Mouse (Mus musculus): ENCODE measurements at regions not wholly inside any gene's neighbourhood (a gene's known extent, or its start where the extent isn't known, plus 50 kb on each side); places are given as distances from the start of the nearest gene placed in this dataset.

DNA sequence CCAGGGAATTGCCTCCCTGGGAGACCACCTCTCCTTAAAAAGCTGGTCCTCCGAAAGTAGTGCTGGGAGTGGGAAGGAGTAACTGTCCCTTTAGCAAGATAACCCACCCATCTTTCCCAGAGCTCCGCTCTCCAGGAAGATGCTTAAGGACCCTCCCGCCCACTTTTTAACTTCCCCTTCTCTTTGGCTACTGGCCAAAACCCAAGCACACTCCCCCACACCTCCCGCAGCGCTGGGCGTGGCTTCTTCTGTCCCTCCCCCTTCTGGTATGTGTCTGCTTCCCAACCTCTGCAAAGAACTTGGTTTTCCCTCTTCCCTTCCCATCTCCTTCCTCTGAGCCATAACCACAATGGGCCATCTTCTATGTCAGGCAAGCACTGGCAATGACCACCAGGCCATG, 85.4 kb downstream of the Rpap3 start:
- ATAC-seq (replicated peaks; ENCODE audit: low FRiP score, poor library complexity, severe bottlenecking) = no peak

DNA sequence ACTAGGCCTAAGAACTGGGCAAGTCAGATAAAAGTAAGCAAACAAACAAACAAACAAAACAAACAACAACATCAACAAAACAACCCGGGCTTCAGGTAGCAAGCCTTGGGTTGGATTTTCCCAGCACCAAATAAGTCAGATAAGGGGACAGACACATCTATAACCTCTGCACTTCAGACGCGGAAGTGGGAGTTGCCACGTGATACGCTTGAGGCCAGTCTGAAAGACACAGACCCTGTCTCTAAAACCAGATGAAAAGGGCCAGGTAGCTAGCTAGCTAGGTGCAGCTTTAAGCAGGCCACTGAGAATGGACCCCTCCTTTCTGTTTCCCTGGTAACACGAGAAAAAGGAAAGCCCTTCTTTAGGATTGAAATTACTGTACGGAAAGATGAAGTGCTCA, 85.9 kb downstream of the Rpap3 start:
- ATAC-seq (replicated peaks; ENCODE audit: low FRiP score, poor library complexity, severe bottlenecking) = no peak

DNA sequence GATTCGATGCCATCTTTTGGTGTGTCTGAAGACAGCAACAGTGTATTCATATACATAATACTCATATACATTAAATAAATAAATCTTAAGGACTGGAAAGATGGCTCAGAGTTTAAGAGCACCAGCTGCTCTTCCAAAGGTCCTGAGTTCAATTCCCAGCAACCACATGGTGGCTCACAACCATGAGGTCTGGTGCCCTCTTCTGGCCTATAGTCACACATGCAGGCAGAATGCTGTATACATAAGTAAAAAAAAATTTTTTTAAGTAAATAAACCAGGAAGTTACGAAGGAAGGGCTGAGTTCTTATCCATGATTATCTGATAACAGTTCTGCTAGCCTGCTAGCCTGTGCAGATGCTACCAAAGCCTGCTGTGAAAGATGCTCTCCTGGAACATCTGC, 93.3 kb downstream of the Rpap3 start:
- ATAC-seq (replicated peaks; ENCODE audit: low FRiP score, poor library complexity, severe bottlenecking) = no peak

DNA sequence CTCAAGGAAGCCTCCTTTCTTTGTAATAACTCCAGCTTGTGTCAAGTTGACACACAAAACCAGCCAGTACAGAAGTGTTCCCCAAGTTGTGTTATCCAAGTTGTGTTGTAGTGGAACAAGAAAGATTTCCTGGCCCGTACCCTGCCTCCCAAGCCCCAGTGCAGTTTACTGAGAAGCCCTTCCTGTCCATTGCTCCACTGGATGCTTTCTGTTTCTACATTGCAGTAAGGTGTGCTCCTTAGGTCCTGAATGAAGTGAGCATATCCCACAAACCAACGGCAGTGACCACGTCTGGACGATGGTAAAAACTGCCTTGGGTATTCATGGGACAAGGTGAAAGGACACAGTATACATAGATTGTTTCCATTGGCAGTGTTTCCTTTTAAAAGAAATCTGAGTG, 94.9 kb downstream of the Rpap3 start:
- ATAC-seq (replicated peaks; ENCODE audit: low FRiP score, poor library complexity, severe bottlenecking) = no peak

DNA sequence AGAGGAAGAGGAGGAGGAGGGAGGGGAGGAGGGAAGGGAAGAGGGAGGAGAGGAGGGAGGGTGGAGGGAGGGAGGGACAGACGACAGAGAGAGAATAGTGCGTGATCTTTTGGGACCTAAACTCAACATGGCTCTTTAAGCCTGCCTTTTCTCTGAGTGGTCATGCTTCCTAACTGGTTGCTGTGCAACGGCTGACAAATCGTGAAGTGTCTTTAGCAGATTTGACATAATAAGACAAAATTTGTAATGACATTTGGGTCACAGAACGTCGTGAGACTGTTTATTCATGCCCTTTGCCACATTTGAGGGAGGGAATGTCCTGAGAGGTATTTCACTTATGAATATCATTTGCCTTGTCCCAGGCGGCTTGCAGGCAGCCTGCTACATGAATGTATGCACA, 96.1 kb downstream of the Rpap3 start:
- no peak for ATAC-seq (replicated peaks; ENCODE audit: low FRiP score, poor library complexity, severe bottlenecking)

DNA sequence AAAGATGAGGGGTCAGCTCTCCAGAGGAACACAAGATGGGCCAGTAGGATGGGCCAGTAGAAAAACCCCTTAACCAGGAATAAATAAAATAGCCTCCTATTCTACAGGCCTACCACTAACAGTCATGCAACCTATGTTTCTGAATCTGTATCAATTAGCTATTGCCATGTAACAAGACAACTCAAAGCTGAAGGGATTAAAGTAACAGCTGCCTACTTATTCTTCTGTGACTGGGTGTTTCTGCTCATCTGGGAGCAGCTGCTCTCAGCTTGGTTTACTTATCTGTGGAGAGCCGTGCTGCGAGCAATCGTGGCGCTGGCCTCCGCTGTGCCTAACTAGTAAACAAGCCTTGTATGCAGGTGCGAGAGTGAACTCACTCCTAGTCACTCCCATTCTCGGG, 97.0 kb downstream of the Rpap3 start:
- no peak for ATAC-seq (replicated peaks; ENCODE audit: low FRiP score, poor library complexity, severe bottlenecking)

DNA sequence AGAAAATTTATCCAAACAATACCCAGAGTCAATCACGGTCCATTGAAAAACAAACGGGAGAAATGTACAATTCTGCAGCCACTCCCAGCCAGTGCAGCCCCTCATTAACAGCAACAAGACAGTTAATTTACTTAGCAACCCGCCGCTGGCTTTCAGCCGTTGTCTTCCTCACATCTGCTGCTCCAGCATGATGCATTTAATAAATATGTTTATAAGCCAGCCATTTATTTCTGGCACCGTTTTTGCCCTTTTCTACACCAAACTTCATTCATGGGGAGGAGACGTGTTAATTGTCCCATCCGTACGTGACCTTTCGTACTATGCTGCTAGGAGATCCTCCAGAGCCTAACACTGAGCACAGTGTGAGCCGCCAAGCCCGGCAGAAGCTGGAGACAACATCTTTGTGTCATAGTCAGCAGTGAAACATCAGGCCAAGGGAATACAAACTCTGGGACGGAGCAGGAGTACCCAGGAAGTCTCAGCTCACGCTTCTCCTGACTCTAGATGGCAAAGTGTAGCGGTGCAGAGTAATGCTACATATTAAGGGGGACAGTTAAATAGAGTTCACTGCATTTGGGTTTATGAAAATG, 97.9 kb downstream of the Rpap3 start:
- ATAC-seq (replicated peaks; ENCODE audit: low FRiP score, poor library complexity, severe bottlenecking) = no peak

DNA sequence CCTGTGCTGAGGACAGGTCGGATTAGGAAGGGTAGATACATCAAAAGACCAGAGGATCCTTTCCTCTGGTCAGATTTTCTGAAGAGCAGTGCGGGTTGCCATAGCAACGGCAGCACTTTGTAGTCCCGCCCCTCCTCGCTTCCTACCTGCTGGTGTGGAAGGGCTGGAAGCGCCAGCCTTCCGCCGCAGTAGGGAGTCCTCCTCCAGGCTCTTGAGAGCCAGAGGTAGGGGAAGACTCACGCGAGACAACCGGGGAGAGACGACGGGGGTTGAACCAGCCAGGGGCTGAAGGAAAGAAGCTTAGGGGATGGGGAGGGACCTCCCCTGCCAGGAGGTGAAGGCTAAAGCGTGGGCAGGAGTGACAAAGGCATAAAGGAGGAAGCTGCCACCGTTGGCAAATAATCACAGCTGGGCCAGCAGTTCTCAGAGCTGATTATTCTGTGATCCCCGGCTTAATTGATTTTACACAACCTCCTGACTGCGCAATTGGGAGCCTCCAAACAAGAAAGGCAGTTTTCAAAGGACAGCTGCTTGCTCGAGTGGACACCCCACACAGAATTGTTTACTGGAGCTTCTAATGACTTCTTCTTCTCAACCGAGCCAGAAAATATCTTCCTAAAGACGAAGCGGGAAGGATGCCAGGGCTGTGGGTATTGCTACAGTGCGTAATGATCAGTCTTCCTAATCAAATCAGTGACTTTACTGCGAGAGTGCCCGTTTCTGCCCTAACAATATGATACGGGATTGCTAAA, 98.8 kb downstream of the Rpap3 start:
- ATAC-seq (replicated peaks; ENCODE audit: low FRiP score, poor library complexity, severe bottlenecking) = no peak

DNA sequence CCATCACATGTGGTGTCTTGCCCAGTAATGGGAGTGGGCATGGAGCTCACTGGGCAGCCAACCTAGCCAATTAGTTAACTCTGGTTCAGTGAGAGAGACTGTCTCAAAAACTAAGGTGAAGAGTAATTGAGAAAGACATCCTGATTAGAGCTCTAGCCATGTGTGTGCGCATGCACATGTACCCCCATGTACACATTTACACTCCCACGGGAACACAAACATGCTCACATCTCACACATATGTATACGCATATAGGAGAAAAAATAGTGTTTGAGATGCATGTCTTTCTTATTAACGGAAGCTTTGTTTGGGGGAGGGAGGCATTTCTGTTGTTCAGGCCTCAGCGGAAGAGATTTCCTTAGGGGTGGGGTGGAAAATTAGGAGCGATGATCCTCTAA, 99.4 kb downstream of the Rpap3 start:
- ATAC-seq (replicated peaks; ENCODE audit: low FRiP score, poor library complexity, severe bottlenecking) = no peak

DNA sequence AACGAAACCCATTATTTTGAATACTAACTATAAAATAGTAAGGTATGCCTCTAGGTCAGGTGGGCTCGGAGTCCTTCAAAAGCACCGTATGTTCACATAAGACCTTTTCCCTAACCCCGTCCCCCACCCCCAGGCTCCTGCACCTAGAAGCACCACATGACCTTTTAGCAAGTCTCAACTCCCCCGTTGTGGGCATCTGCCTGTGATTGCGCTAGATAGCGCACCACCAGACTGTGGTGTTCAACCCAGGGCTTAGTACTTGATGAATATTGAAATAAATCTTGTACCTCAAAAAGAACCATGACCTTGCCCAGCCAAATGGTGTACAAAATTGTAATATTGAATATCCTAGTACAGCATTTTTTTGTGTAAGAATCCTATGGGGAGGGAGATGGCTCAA, 99.8 kb downstream of the Rpap3 start:
- no peak for ATAC-seq (replicated peaks; ENCODE audit: low FRiP score, poor library complexity, severe bottlenecking)

DNA sequence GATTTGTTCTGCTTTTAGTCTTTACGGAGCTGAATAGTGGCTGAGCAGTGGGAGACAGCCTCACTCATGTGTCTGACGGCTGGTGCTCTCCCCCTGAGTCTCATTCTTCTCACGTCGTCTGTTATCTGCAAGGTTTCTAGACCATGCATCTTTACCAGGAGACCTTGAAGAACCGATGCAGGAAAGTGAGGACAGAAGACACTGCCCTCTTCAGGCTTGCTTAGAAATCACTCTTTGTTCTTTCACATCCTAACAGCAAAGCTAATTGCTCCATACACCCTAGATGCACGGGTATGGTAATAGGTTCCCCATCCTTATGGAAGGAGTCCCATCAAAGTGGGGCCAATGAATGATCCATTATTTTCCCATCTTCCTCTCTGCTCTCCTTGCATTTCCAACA, 102.1 kb downstream of the Rpap3 start:
- no peak for ATAC-seq (replicated peaks; ENCODE audit: low FRiP score, poor library complexity, severe bottlenecking)

DNA sequence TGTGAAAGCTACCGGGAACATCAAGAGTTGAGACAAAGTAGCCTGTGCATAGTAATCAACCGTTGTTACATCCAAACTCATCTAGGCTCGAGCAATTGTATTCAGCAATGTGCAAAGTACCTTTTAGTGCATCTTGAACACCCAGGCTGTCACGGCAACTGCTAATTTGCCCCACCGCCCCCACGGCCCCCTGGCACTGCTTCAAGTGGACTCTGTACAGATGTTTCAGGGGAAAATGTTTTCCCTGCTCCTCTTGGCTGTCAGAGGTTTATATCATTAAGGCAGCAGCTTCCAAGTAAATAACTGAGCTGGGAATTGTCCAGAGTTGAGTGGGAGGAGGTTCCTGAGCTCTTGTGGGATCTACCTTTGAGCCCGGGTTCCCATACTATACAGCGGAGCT, 107.4 kb downstream of the Rpap3 start:
- ATAC-seq (replicated peaks; ENCODE audit: low FRiP score, poor library complexity, severe bottlenecking) = no peak

DNA sequence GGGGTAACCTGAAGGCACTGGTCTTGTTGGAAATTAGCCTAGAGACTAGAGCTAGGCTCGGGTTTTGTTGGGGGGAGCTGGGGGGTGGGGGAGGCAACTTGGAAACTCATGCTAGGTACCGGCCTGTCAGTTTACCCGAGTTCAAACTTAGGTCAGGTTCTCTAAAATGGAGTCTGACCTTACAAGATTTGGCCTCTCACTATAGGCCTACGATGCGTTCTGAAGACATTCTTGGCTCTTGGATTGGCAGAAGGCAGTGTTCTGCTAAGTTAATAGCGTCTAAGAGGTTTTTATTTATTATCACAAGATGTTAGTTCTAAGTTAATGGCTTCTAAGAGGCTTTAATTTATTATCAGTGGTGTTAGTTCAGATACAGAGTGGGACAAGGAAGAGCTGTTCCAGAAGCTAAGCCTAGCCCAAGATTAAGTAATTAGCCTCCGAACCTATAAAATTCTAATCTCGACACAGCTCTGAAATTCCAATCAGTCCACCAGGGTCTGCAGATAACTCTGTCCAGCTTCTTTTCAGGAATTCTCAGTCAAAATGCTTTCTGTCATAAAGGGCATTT, 109.0 kb downstream of the Rpap3 start:
- ATAC-seq (replicated peaks; ENCODE audit: low FRiP score, poor library complexity, severe bottlenecking) = no peak

DNA sequence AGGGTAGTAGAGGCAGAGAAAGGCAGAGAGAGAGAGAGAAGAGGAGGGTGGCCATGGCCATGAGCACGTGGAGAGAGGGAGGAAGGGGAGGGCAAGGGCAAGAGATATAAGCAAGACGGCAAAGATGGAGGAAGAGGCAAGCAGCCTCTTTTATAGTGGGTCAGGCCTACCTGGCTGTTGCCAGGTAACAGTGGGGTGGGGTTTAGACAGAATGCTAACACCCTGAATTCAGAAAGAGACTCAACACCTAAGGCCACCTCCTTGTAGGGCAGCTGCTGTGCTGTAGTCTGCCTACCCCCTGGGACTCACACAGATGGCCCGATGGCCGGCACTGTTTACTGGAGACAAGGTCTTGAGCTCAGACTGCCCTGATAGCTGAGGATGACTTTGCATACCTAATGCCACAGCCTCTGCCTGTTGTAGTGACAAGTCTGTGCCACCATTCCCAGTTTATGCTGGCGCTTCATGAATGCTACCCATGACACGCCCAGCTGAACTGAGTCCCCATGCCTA, 110.3 kb downstream of the Rpap3 start:
- no peak for ATAC-seq (replicated peaks; ENCODE audit: low FRiP score, poor library complexity, severe bottlenecking)

DNA sequence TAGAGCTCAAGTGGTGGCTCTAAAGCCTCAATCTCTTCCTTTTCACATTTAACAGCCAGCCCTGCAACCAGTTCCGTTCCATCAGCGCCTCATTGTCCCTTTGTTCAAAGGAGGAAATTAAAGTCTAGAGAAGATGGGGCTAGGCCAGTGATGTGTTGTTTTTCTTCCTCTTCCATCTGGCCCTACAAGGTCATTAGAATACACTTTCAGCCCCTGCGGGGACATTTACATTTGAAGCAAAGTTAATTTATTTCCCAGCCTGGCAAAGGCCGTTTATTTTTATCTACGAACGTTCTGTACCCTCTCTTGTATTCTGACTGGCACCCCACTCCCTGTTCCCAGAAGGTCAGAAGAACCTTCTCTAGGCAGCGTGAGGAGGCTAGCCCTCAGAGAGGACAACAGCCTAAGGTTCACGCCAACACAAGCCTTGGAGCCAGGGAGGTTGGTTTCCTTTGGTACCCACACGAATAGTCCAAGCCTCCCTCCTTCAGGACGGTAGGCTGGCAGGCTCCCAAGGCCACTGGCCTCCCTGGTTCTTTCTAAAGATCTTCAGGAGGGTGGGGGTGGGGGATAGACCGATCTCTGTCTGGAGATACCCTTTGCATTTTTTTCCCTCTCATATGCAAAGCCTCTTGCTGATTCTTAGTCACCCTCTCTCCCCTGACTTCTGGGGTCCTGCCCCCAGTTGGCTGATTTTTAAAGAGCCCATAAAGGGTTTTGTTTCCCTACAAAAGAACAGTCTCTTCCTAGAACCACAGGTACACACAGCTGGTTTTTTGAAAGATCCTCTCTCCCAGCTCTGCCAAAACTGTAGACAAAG, 111.6 kb downstream of the Rpap3 start:
- no peak for ATAC-seq (replicated peaks; ENCODE audit: low FRiP score, poor library complexity, severe bottlenecking)

DNA sequence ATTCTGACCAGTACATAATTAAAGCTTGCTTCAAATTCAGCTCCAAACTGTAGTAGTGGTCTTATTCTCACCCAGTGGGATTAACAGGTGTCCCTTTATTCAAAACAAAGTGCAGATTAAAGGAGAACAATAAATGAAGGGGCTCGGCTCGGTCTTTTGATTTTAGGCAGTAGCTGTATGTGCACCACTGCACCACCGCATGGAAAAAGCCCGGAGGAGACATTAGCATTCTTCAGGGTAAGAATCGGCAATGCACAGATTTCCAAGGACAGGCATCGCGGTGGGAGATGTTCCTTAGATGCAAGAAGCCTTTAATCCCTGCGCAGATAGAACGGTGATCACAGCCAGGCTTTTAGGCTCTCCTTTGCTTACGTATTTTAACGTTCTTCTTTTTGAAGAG, 112.8 kb downstream of the Rpap3 start:
- ATAC-seq (replicated peaks; ENCODE audit: low FRiP score, poor library complexity, severe bottlenecking) = no peak

DNA sequence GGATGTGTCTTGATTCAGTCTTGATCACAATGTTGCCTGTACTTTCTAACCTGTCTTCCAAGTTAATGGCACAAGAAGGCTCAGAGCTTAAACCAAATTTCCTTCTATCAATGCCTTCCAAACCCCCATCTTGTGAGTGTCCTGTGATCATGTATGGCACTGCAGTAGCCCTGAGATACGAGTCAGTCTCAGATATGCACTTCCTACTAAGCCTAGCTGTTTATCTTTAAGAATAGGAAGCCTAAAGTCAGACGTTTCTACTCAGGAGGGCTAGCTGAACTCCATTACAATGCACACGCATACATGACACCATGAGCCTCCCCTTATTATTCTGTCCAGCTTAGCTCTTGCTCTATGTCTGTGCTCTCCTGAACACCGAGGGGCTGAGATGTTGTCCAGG, 114.2 kb downstream of the Rpap3 start:
- ATAC-seq (replicated peaks; ENCODE audit: low FRiP score, poor library complexity, severe bottlenecking) = no peak

DNA sequence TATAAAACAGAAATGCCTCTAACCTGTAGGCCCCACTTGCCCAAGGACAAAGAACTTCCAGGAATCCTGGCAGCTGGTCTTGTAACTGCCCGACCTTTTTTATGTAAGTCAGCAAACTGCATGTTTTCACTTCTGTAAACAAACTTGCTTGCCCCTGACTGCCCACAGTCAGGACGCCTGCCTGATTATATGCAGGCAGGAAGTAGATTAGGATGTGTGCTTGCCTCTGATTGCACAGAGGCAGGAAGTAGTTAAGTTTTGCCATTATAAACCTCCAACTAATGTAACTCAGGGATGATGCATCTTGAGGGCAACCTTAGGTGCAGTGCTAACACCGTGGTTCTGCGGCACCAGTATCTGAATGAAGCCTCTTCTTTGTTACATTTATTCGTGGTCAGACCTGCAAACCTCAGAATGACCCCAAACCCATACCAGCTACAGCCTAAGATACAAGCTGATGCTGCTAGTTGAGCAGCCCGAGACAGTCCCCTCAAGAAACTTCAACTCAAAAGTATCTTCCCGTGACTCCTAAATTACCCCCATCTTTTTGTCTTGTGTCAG, 114.8 kb downstream of the Rpap3 start:
- no peak for ATAC-seq (replicated peaks; ENCODE audit: low FRiP score, poor library complexity, severe bottlenecking)

DNA sequence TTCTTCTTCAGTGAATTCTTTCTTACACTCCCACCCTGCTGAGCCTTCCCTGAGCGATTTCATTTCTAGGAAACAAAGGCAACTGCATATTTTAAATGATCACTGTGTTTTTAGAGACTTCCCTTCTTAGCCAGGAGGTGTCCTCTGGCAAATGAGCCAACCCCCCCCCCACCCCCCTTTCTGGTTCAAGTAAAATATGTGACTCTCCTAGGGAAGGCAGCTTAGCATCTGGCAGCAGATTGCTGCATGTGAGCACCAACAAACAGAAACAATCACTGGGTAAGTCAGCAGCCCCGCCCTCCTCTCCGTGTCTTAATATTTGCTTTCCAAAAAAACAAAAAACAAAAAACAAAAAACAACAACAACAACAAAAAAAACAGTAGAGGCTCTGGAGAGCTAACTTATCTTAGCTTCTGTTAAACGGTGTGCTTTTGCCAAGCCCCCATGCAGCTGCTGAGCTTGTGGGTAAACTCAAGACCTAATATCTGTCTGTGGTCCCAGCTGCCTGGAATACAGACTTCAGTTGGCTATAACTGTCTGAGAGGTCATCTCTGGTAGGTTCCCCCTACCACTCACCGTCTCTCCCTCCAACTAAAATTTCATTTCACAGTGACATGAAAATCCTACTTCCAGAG, 117.9 kb downstream of the Rpap3 start:
- ATAC-seq (replicated peaks; ENCODE audit: low FRiP score, poor library complexity, severe bottlenecking) = no peak

DNA sequence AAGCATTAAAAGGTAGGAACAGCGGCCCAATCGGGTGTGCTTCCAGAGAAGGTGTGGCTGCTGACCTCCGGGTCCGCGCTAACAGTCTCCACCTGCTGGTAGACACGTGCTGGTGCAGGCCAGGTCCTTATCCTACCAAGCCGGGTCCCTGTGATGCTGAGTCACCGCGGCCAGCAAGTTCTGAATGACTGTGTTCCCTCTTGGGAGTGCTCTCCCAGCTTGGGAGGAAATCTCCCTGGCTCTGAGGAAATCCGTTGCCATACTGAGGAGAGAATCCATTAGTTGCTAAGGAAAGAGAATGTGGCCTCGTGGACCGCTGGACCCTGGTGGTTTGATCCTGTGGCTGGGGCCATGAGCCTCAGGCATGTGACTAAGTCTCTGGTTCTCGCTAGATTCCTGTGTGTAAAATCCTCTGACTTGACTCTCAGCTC, 123.9 kb downstream of the Rpap3 start:
- ATAC-seq (replicated peaks; ENCODE audit: low FRiP score, poor library complexity, severe bottlenecking) = peak; percentile 96

Data from erythroblast, adult 5-6 weeks (primary cell).